27 mouse cellular contexts compared by ENCODE assay signal in genomic region chr19:36204269-36204668, GRCm38 (mm10).
"Had no signal": no experiment of that assay in that cellular context is flagged by ENCODE, and none has a peak within 500 bp of the region (broad histone marks: within the 10 kb centered on the region; RNA-seq: fewer than 3 reads in every experiment).

No protein-coding gene starts in this region.

- H3K36me3 ChIP-seq: embryonic facial prominence, embryonic 10.5 days; embryonic facial prominence, embryonic 12.5 days; embryonic facial prominence, embryonic 13.5 days; embryonic facial prominence, embryonic 15.5 days; forebrain, embryonic 10.5 days; forebrain, embryonic 12.5 days; forebrain, embryonic 15.5 days had no signal

- ATAC-seq: forebrain, embryonic 13.5 days; forebrain, embryonic 14.5 days; forebrain, embryonic 15.5 days; forebrain, embryonic 16.5 days; forebrain, postnatal 0 days had no signal

- H3K9ac ChIP-seq: embryonic facial prominence, embryonic 12.5 days; embryonic facial prominence, embryonic 13.5 days; embryonic facial prominence, embryonic 15.5 days; forebrain, embryonic 12.5 days; forebrain, embryonic 13.5 days; forebrain, embryonic 15.5 days; forebrain, postnatal 0 days had no signal

- DNase-seq: cerebellum, adult 8-10 months; cerebellum, adult 9-10 months; cerebellum, adult 9-11 months; cerebellum, postnatal 10 days; cerebellum, postnatal 14 days; cerebellum, postnatal 25 days; cerebellum, postnatal 36 days; embryo, embryonic 11 days; forebrain, postnatal 0 days; gastrocnemius, adult 2 months; gastrocnemius, postnatal 10 days; gastrocnemius, postnatal 14 days; gastrocnemius, postnatal 25 days; gastrocnemius, postnatal 36 days; heart, adult 18-20 months; heart, adult 2 months had no signal

- H3K9me3 ChIP-seq: embryonic facial prominence, embryonic 10.5 days; embryonic facial prominence, embryonic 12.5 days; embryonic facial prominence, embryonic 13.5 days; embryonic facial prominence, embryonic 15.5 days; forebrain, embryonic 10.5 days; forebrain, embryonic 12.5 days; forebrain, embryonic 13.5 days; forebrain, embryonic 15.5 days had no signal

- H3K27me3 ChIP-seq: embryonic facial prominence, embryonic 12.5 days; embryonic facial prominence, embryonic 13.5 days; embryonic facial prominence, embryonic 15.5 days; forebrain, embryonic 12.5 days; forebrain, embryonic 13.5 days; forebrain, embryonic 15.5 days had no signal

- H3K4me1 ChIP-seq: forebrain, embryonic 12.5 days had no signal

- H3K27ac ChIP-seq: embryonic facial prominence, embryonic 10.5 days; embryonic facial prominence, embryonic 12.5 days; embryonic facial prominence, embryonic 13.5 days; embryonic facial prominence, embryonic 15.5 days; forebrain, embryonic 10.5 days; forebrain, embryonic 12.5 days; forebrain, embryonic 13.5 days; forebrain, embryonic 15.5 days; gastrocnemius, adult 2 months; heart, adult 2 months had no signal

- H3K4me2 ChIP-seq: embryonic facial prominence, embryonic 12.5 days; embryonic facial prominence, embryonic 13.5 days; embryonic facial prominence, embryonic 15.5 days; forebrain, embryonic 12.5 days; forebrain, embryonic 13.5 days; forebrain, embryonic 15.5 days had no signal

- H3K4me3 ChIP-seq: embryonic facial prominence, embryonic 10.5 days; embryonic facial prominence, embryonic 12.5 days; embryonic facial prominence, embryonic 13.5 days; embryonic facial prominence, embryonic 15.5 days; erythroblast, embryonic 14.5 days; forebrain, embryonic 10.5 days; forebrain, embryonic 12.5 days; forebrain, embryonic 13.5 days; forebrain, embryonic 15.5 days; gastrocnemius, adult 2 months; heart, adult 2 months had no signal
